Mouse (Mus musculus): ENCODE measurements around the gene Gm9999.

DNA sequence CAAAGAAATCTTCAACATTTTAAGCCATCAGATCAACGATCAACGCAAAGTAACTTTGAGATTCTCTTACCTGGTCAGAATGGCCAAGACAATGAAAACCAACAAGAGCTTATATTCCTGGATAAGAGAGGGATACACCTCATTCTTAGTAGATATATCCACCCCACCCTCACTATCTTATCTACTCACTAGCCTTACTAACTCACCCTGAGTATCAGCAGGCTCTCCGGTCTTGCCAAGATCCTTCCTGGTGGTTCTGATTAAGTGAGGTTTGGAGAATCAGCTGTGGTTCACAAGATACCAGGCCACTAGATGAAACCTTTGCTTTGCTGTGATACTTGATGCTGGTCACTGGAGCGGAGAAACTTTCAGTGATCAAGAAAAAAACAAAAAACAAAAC lies 8.7 kb upstream of the Gm9999 start:
- TF ChIP-seq GATA1 (IDR thresholded peaks at IDR 0.05; ENCODE audit: low read length) (no peak), TAL1 (IDR thresholded peaks at IDR 0.05; ENCODE audit: low read length) (no peak)
